Mouse (Mus musculus) retina, postnatal 7 days (tissue): ENCODE data around the gene Ppp1r17.

Source experiments
- DNase-seq: peaks from one replicate; pipeline ENCODE4 v3.0.0-alpha.2; 2012; ENCODE audit warnings: low read depth, low spot score

The Ppp1r17 gene

DNA sequence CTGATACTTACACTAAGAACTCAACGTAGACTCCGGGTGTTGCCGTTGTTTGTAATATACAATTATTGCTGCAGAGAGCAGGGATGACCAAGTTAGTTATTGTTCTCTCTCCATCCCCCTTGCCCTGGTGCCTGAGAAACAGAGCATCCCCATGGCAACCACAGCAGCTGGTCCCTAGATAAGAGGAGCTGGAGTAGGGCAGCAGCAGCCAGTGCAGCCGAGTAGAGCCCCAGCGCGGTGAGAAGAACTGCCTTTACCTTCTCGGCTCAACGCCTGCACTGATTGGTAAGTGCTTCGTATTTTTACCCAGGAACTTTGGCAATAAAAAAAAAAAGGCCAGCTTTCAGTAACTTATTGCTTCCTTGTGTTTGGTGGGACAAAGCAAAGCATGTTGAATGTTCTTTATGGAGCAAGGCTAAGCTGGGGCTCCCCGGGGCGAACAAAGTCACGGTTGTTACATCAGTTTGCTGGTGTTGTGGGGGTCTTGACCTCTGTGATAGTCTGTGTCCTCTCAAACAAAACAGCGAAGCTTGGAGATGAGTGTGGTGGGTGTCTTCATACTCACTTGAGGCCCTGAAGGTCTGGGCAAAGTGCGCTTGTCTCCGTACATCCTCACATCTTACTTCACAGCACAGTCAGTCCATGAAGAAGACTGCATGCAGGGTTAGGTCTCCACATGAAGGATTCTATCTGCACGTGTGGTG is at the start of gene Ppp1r17:
Gene Ppp1r17, plus strand, starts transcription at position 207 of the 704 bp plus-strand sequence.
- peak; percentile 13 for DNase-seq

GRCm38 (mm10) chr6:55972998-55973397 is 44.3 kb upstream of the Ppp1r17 start:
- DNase-seq = peak; percentile 35

DNA sequence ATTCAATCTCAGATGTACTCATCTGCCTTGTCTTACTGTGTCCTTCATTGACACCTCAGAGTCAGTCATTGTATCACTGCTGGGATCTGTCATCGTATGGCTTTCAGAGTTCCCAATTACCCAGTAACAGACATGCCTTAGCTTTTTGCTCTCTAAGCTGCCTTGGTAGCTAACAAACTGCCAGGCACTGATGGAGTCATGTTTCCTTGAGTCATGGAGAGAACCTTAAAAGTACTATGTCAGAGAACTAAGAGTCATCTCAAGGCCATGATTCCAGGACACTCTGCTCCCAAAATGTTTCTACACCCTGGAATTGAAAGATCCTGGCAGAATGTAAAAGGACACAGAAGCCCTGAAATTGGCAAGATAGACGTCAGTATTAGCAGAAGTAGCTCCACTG is 37.5 kb upstream of the Ppp1r17 start:
- no peak for DNase-seq

- no peak for DNase-seq
Measured at GRCm38 (mm10) chr6:56008711-56009110, 8.6 kb upstream of the Ppp1r17 start.

DNA sequence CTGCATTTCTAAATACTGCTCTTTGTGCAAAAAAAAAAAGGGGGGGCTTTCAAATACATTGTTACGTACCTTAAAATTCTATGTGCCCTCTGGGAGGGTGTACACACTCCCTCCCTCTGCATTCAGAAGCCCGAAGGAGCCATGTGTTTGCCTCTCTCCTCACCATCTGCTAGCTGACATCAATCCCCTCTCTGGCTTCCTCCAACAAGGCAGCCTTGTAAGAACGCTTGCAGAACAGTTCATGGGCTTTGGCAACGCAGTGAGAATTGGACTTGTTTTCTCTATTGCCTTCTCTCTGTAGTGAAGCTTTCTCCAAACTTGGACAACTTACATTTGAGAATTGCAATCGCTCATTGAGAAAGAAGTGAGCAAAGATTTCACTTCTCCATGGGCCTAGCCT is 4.9 kb upstream of the Ppp1r17 start:
- DNase-seq = no peak

DNA sequence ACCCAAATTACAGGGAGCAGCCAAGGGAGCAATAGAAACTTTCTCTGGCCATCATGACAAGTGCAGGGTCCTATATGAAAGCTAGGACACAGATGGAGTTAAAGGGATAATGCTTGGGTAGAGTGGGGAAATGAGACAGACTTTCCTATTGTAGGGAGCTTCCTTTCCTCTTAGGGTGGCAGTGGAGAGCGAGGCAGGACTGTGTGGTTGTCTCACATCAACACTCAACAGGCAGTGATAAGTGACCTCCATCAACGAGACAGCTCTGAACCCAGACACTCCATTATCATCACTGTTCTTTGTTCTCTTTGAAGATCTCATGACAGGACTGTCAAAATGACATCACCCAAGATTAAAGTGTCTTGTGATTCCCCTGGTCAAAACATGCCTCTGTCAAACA is 2.3 kb downstream of the Ppp1r17 start:
- no peak for DNase-seq

GRCm38 (mm10) chr6:56025533-56025932 is 8.2 kb downstream of the Ppp1r17 start:
- no peak for DNase-seq

- no peak for DNase-seq
Measured at GRCm38 (mm10) chr6:56027318-56027717, 10.0 kb downstream of the Ppp1r17 start.

- no peak for DNase-seq
Measured at GRCm38 (mm10) chr6:56027966-56028365, 10.7 kb downstream of the Ppp1r17 start.

GRCm38 (mm10) chr6:56029986-56030385 is 12.7 kb downstream of the Ppp1r17 start:
- no peak for DNase-seq

DNA sequence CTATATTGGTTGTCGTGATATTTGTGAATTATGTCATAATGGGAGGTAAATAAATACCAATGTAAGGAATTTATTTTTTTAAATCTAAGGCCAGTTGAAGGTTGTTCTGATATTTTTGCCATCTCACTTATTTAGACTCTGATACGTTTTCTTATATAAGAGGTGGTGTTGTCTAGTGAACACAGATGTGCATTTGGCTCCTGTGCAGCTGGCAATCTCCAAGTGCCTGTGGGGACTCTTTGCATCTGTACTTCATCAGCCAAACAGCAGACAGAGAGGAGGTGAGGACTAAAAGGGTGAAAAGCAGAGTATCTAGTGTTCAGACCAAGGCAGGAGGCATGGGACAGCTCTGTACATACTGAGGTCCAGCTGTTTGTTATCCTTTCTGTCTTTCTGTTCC is 14.9 kb downstream of the Ppp1r17 start:
- no peak for DNase-seq

DNA sequence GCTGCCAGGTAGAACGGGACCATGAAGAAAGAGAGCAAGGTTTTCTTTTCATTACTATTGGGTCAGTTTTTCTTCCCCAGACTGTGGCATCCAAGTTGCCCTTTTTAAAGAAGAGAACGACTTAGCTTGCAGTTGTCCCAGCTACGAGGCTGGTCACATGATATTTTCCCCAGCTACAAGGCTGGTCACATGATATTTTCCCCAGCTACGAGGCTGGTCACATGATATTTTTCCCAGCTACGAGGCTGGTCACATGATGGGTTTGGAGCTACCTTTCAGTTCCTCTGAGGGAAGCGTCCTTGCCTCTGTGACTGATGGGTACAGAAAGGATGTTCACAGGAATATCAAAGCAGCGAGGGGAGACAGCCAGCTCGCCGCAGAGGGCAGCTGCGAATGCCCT is 17.8 kb downstream of the Ppp1r17 start:
- DNase-seq = no peak

- no peak for DNase-seq
Measured at GRCm38 (mm10) chr6:56039476-56040055, 22.3 kb downstream of the Ppp1r17 start.

DNA sequence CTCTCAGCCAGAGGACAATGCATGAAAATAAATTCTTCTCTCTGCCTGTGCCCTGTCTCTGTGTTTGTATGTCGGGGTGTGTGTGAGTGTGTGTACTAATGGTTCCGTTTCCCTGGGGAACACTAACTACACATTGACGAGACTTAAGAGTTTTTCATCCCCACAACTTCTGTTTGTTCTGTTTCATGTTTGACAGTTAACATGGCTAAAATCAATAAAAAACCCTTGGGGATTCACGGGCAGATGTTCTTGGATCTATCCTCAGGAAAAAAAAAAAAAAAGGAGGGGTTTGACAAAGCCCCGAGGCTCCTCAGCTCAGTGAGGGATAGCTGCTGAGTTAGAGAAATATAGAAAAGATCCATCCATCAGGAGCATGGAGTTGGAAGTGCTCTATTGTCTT is 27.0 kb downstream of the Ppp1r17 start:
- no peak for DNase-seq

- no peak for DNase-seq
Measured at GRCm38 (mm10) chr6:56044716-56045115, 27.4 kb downstream of the Ppp1r17 start.

DNA sequence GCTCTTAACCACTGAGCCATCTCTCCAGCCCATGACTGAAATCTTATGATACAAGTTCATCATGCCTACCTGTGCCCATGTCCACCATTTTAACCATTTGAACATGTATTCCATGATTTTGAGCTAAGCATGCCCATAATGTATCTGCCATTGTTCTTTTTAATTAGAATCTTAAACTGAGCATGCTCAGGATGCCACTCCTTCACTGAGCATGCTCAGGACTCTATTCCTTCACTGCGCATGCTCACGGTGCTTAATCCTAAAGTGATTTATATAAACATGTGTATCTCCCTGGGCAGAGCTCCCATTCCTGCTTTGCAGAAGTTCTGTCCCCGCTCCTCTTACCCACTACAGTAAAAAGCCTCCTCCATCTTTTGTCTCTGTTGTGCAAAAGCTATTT is 31.3 kb downstream of the Ppp1r17 start:
- no peak for DNase-seq

- DNase-seq = peak; percentile 37
Measured at GRCm38 (mm10) chr6:56049104-56049503, 31.8 kb downstream of the Ppp1r17 start.

GRCm38 (mm10) chr6:56063736-56064135 is 46.4 kb downstream of the Ppp1r17 start:
- no peak for DNase-seq

- DNase-seq = peak; percentile 46
Measured at GRCm38 (mm10) chr6:56066632-56067282, 49.5 kb downstream of the Ppp1r17 start.

GRCm38 (mm10) chr6:56068516-56068915 is 51.2 kb downstream of the Ppp1r17 start:
- DNase-seq = no peak

DNA sequence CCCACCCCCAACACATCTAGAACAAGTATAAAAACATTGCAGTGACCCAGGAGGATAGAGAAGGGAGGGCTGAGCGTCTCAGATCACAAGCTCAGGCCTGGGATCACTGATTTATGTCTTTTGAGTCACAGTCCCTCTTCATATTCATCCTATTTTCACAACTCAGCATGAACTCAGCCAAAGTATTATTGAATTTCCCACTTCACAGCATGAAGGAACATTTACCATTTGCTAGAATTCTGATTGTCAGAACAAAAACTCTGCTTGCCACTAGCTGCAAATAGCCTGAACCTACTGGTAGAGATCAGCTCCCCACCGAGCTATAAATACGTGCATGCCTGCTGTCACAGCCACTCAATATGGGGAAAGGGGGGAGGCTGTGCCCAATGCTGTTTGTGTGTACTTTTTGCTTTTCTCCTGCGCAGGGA is 59.1 kb downstream of the Ppp1r17 start:
- no peak for DNase-seq
